Mouse (Mus musculus): ENCODE measurements at regions not wholly inside any gene's neighbourhood (a gene's known extent, or its start where the extent isn't known, plus 50 kb on each side); places are given as distances from the start of the nearest gene placed in this dataset.

DNA sequence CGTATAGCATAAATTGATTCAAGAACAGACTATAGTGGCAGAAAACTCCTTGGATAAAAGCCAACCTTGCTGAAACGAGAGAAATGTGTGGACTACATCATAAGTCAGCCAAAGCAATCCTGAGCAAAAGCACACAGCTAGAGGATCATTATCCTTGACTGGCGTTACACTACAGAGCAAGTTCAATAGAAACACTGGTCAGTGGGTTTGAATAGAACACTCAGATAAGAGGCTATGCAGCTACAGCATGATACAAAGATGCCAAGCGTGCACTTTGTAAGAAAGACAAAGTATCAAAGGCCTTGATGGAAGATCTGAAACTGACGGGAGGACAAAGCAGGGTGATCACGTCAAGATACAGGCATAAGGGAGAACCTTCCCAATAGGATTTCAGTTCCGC is 70.1 kb downstream of the Foxf2 start:
- TF ChIP-seq POLR2A (IDR thresholded peaks at IDR 0.05; ENCODE audit: borderline replicate concordance, extremely low read depth, low read depth, low read length) (no peak), CTCF (IDR thresholded peaks at IDR 0.05; ENCODE audit: insufficient read depth, low read length) (no peak)

Data from lung, adult 2 months (tissue).